Mouse (Mus musculus) ES-E14 (cell line): ENCODE measurements around the gene Tbc1d30.

Experiments
- CHD2 ChIP-seq: IDR thresholded peaks from 2 replicates; pipeline ENCODE4 v1.6.1; 2014; ENCODE audit warnings: mild to moderate bottlenecking, low read depth, low read length, inconsistent platforms
- MAFK ChIP-seq: IDR thresholded peaks from 2 replicates; pipeline ENCODE4 v1.6.1; 2014; ENCODE audit warnings: mild to moderate bottlenecking, low read depth, low read length, inconsistent platforms; ENCODE audit not compliant: insufficient read depth

DNA sequence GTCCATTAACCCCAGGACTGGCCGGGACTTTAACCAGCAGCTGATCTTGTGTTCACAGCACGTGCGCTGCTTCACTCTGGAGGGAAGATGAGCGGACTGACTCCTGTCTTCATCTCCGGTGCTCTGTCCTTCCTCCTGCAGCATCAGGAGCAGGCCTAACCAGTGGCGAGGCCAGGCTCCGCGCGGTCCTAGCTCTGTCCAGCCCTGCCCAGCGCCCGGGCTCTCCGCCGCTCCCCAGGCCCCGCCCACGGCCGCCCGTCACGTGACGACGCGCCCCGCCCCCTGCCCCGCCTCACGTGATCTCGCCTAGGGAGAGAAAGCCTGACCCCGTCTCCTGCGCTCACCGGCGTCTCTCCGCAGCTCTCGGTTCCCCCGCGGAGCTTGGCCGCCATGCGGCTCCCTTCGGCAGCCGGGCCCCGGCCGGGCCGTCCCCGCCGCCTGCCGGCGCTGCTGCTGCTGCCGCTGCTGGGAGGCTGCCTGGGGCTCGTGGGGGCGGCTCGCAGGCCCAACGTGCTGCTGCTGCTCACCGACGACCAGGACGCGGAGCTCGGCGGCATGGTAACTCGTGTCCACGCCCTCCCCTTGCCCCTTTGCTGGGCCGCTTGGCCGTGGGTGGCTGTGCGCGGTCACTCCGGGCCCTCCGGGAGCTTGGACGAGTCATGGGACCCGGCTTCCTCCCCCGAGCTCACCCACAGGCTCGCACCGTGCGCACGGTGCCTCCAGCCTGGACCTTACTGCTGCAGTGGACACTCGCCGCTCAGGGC is 13.9 kb upstream of the Tbc1d30 start, which contains the start of gene Gns:
- TF ChIP-seq MAFK = no peak
- TF ChIP-seq CHD2 = no peak
